Mouse (Mus musculus): ENCODE results near the gene Rab6b. TPM values are rescaled to one million over a fixed set of nuclear protein-coding genes. Genes with fewer than 3 reads are reported as not detected.
A peak's percentile ranks its signal among the peaks of the same experiment; 100 is the strongest.

The Rab6b gene
- total RNA-seq, 1 experiment = 0.98 TPM

DNA sequence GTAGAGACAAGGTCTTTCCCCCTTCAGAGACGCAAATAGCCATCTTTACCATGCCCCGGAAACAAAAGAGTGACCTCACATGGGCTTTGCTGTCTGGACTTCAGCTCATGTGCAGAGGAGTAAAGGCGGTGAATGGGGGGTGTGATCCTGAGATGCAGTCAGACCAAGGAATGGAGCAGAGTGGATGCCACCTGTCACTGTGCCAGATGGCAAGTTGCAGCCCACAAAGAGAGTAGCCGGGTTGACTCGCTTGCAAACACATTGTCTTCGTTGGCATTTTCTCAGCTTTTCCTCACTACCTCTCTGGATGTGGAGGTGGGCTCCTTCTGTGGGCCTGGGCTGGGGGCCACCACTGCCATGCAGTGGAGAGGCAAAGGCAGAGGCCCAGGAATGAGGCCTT lies 24.9 kb upstream of the Rab6b start:
- no peak for DNase-seq (ENCODE audit: low read depth, low spot score)
- no peak overlapping the region for H3K9ac ChIP-seq (ENCODE audit: insufficient read depth, low read depth, low read length, poor library complexity, severe bottlenecking)
- H3K4me1 ChIP-seq (ENCODE audit: control insufficient read depth in 2 of 2, insufficient read depth in 2 of 2, low read length in 2 of 2, poor library complexity in 1 of 2) = peaks cover 1 to 2% of the 10 kb centered on the region in 2 experiments; a peak in 1 of 4 replicates
- no peak overlapping the region for H3K27ac ChIP-seq (ENCODE audit: insufficient read depth, low read depth, low read length, poor library complexity, severe bottlenecking)
- no peaks in the 10 kb centered on the region for H3K36me3 ChIP-seq (ENCODE audit: control insufficient read depth, insufficient read depth, low read length, poor library complexity, severe bottlenecking)
- H3K4me3 ChIP-seq (ENCODE audit: insufficient read depth in 1 of 2, low read depth in 1 of 2, low read length in 2 of 2, poor library complexity in 1 of 2, severe bottlenecking in 1 of 2) = no peak overlapping the region
- TF ChIP-seq ZC3H11A (IDR thresholded peaks at IDR 0.05; ENCODE audit: borderline replicate concordance, low read depth, low read length) = no peak
- TF ChIP-seq HCFC1 (IDR thresholded peaks at IDR 0.05; ENCODE audit: borderline replicate concordance, insufficient read depth, low read length) = no peak
- no peak for TF ChIP-seq CHD2 (IDR thresholded peaks at IDR 0.05; ENCODE audit: low read depth, low read length)
- no peak for TF ChIP-seq ZNF384 (IDR thresholded peaks at IDR 0.05; ENCODE audit: low read depth, low read length)
- no peak for TF ChIP-seq MAFK (IDR thresholded peaks at IDR 0.05; ENCODE audit: insufficient read depth, low read depth, low read length)
- H3K9me3 ChIP-seq (ENCODE audit: control insufficient read depth, insufficient read depth, low read depth, low read length) = no peaks in the 10 kb centered on the region
- in situ Hi-C loops (cut with MboI; ENCODE audit: low sequenced_read_pairs in 2 of 2, unreplicated experiment in 2 of 2) = no loop called here

DNA sequence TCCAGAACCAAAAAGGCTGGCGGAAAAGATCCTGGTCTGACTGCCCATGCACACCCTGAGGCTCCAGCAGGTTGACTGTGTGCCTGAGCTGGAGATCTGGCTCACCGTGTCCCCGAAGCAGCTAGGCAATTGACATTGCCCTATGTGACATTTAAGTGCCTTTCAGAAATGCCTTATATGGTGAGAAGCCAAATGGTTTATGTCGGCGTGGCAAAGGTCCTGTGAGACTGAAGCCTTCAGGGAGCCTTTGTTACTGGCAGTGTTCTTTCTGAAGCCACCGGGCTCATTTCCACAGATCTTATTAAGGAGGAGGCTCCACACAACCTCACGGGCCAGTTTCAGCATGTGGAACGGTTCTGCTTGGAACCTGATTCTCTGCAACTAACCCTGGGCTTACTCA lies 24.3 kb upstream of the Rab6b start:
- TF ChIP-seq HCFC1 (IDR thresholded peaks at IDR 0.05; ENCODE audit: borderline replicate concordance, insufficient read depth, low read length) = no peak
- H3K9ac ChIP-seq (ENCODE audit: insufficient read depth, low read depth, low read length, poor library complexity, severe bottlenecking) = no peak overlapping the region
- H3K9me3 ChIP-seq (ENCODE audit: control insufficient read depth, insufficient read depth, low read depth, low read length) = no peaks in the 10 kb centered on the region
- no peak for DNase-seq (ENCODE audit: low read depth, low spot score)
- no peak overlapping the region for H3K4me3 ChIP-seq (ENCODE audit: insufficient read depth in 1 of 2, low read depth in 1 of 2, low read length in 2 of 2, poor library complexity in 1 of 2, severe bottlenecking in 1 of 2)
- peaks cover 1 to 3% of the 10 kb centered on the region in 2 experiments; a peak in 2 of 4 replicates for H3K4me1 ChIP-seq (ENCODE audit: control insufficient read depth in 2 of 2, insufficient read depth in 2 of 2, low read length in 2 of 2, poor library complexity in 1 of 2)
- in situ Hi-C loops (cut with MboI; ENCODE audit: low sequenced_read_pairs in 2 of 2, unreplicated experiment in 2 of 2) = no loop called here
- no peak overlapping the region for H3K27ac ChIP-seq (ENCODE audit: insufficient read depth, low read depth, low read length, poor library complexity, severe bottlenecking)
- H3K36me3 ChIP-seq (ENCODE audit: control insufficient read depth, insufficient read depth, low read length, poor library complexity, severe bottlenecking) = no peaks in the 10 kb centered on the region

DNA sequence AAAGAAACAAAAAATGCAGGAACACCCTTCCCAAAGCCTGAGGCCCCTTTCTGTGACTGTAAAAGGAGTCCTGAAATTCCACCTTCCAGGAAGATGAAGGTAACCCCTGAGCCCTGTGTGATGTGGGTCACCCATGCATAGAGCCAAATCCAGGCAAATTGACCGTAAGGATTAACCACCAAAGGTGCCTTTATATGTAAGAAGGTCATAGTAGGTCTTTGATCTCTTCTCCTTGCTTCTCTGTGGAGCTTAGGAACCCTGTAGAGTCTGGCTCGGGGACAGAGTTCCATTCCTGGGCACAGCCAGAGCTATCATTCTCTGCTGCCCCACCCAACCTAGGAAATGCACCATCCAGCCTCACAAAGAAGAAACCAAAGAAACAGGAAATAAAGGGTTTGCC lies 22.9 kb upstream of the Rab6b start:
- TF ChIP-seq ZC3H11A (IDR thresholded peaks at IDR 0.05; ENCODE audit: borderline replicate concordance, low read depth, low read length) (no peak), MAFK (IDR thresholded peaks at IDR 0.05; ENCODE audit: insufficient read depth, low read depth, low read length) (no peak), ZNF384 (IDR thresholded peaks at IDR 0.05; ENCODE audit: low read depth, low read length) (no peak), CHD2 (IDR thresholded peaks at IDR 0.05; ENCODE audit: low read depth, low read length) (no peak), HCFC1 (IDR thresholded peaks at IDR 0.05; ENCODE audit: borderline replicate concordance, insufficient read depth, low read length) (no peak)
- in situ Hi-C loops (cut with MboI; ENCODE audit: low sequenced_read_pairs in 2 of 2, unreplicated experiment in 2 of 2) = no loop called here
- no peak overlapping the region for H3K27ac ChIP-seq (ENCODE audit: insufficient read depth, low read depth, low read length, poor library complexity, severe bottlenecking)
- H3K4me3 ChIP-seq (ENCODE audit: insufficient read depth in 1 of 2, low read depth in 1 of 2, low read length in 2 of 2, poor library complexity in 1 of 2, severe bottlenecking in 1 of 2) = no peak overlapping the region
- no peak overlapping the region for H3K9ac ChIP-seq (ENCODE audit: insufficient read depth, low read depth, low read length, poor library complexity, severe bottlenecking)
- H3K36me3 ChIP-seq (ENCODE audit: control insufficient read depth, insufficient read depth, low read length, poor library complexity, severe bottlenecking) = no peaks in the 10 kb centered on the region
- DNase-seq (ENCODE audit: low read depth, low spot score) = peak; percentile 66
- no peaks in the 10 kb centered on the region for H3K9me3 ChIP-seq (ENCODE audit: control insufficient read depth, insufficient read depth, low read depth, low read length)
- peaks cover 1 to 4% of the 10 kb centered on the region in 2 experiments; a peak in 2 of 4 replicates for H3K4me1 ChIP-seq (ENCODE audit: control insufficient read depth in 2 of 2, insufficient read depth in 2 of 2, low read length in 2 of 2, poor library complexity in 1 of 2)

DNA sequence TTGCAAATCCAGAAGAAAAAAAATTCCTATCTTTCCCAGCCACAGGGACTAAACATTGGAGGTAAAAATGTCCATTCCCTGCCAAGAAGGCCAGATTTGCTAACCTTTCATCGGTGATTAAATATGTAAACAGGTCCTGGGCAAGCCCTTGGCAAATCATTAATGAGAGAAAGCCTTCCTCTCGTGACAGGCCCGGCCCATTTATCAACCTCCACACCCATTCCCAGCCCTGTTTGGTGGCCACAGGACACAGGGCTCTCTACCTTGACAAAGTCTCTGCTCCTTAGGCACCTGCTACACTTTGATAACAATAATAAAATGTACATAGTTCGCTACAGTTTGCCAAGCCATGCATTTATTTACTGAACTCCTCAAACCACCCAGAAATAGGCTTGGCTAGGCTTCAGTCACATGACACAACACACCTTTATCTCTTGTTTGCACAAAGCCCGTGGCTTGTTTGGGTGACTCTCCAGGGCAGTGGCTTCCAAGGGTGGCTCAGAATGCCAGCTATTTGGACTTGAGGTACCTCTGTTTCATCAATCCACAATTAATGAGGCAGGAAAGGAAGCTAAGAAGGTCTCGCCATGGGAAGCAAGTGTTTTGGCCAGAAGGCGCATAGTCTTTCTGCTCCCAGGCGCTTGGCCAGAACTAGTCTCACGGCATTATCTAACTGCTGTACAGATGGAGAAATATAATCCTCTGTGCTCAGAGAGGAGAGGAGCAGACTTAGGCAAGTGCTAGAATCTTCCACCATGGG lies 21.3 kb upstream of the Rab6b start:
- Histone ChIP-seq H3K36me3 (ENCODE audit: control insufficient read depth, insufficient read depth, low read length, poor library complexity, severe bottlenecking) (no peaks in the 10 kb centered on the region), H3K4me3 (ENCODE audit: insufficient read depth in 1 of 2, low read depth in 1 of 2, low read length in 2 of 2, poor library complexity in 1 of 2, severe bottlenecking in 1 of 2) (no peak overlapping the region), H3K9ac (ENCODE audit: insufficient read depth, low read depth, low read length, poor library complexity, severe bottlenecking) (no peak overlapping the region), H3K9me3 (ENCODE audit: control insufficient read depth, insufficient read depth, low read depth, low read length) (no peaks in the 10 kb centered on the region), H3K27ac (ENCODE audit: insufficient read depth, low read depth, low read length, poor library complexity, severe bottlenecking) (no peak overlapping the region), H3K4me1 (ENCODE audit: control insufficient read depth in 2 of 2, insufficient read depth in 2 of 2, low read length in 2 of 2, poor library complexity in 1 of 2) (peaks cover 1 to 4% of the 10 kb centered on the region in 2 experiments; a peak in 2 of 4 replicates)
- in situ Hi-C loops (cut with MboI; ENCODE audit: low sequenced_read_pairs in 2 of 2, unreplicated experiment in 2 of 2) = no loop called here
- DNase-seq (ENCODE audit: low read depth, low spot score) = no peak
- TF ChIP-seq ZNF384 (IDR thresholded peaks at IDR 0.05; ENCODE audit: low read depth, low read length) (no peak), HCFC1 (IDR thresholded peaks at IDR 0.05; ENCODE audit: borderline replicate concordance, insufficient read depth, low read length) (no peak), CHD2 (IDR thresholded peaks at IDR 0.05; ENCODE audit: low read depth, low read length) (no peak), MAFK (IDR thresholded peaks at IDR 0.05; ENCODE audit: insufficient read depth, low read depth, low read length) (no peak), ZC3H11A (IDR thresholded peaks at IDR 0.05; ENCODE audit: borderline replicate concordance, low read depth, low read length) (no peak)

All from ES-E14 (cell line).